Mouse (Mus musculus): ENCODE data around the gene Zfp804a. TPM values are rescaled to one million over a fixed set of nuclear protein-coding genes. Genes with fewer than 3 reads are reported as not detected.

The Zfp804a gene
- not detected for total RNA-seq (2021)
- long read RNA-seq, experiment 1, result 0 reads
- long read RNA-seq, experiment 2, result 0 reads

DNA sequence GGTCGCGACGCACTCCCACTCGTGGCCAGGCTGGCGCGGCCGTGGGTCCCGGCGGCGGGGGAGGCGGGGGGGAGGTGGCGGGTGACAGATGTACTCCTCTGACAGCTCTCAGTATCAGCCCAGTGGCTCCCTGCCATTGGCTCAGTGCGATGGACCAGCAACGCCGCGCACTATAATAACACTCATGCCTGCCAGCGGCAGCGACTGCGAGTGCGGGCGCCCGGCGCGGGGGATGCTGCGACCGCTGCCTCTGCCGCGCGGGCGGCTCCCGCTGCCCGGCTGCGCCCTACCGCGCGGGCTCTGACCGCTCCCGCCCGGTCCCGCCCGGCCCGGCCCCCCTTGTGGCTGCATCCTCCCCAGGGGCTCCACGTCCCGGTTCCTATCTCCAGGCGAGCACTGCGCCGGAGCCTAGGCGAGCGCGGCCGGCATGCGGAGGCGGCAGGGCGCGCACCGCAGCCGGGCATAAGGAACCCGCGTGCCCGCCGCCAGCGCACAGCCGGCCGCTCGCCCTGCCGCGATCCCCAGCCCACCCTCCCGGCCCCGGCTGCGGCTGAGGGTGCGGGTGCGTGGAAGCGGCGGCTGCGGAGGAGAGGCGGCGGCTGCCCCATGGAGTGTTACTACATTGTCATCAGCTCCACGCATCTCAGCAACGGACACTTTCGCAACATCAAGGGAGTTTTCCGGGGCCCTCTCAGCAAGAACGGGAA, at the start of gene Zfp804a:
Gene Zfp804a, plus strand, starts transcription at position 38 of the 707 bp plus-strand sequence.
- DNase-seq, result peak in 1 of 2 experiments; percentile 5

DNA sequence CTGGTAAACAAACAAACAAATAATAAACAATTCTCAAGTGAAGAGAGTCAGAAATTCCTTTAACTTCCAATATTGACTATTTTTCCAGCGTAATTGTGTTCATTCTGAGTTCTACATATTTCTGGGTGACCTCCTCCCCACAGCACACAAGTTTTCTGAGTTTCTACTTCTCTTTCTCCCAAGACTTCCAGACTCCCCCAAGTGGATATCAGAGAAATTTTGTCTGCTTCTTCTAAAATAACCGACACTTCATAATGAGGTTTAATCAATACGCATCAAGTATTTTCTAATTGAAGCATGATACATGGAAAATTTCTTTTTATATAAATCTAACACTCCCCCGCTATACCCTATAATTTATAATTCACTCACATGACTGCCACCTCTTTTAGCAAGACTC, 1.4 kb upstream of the Zfp804a start:
- no peak for DNase-seq

DNA sequence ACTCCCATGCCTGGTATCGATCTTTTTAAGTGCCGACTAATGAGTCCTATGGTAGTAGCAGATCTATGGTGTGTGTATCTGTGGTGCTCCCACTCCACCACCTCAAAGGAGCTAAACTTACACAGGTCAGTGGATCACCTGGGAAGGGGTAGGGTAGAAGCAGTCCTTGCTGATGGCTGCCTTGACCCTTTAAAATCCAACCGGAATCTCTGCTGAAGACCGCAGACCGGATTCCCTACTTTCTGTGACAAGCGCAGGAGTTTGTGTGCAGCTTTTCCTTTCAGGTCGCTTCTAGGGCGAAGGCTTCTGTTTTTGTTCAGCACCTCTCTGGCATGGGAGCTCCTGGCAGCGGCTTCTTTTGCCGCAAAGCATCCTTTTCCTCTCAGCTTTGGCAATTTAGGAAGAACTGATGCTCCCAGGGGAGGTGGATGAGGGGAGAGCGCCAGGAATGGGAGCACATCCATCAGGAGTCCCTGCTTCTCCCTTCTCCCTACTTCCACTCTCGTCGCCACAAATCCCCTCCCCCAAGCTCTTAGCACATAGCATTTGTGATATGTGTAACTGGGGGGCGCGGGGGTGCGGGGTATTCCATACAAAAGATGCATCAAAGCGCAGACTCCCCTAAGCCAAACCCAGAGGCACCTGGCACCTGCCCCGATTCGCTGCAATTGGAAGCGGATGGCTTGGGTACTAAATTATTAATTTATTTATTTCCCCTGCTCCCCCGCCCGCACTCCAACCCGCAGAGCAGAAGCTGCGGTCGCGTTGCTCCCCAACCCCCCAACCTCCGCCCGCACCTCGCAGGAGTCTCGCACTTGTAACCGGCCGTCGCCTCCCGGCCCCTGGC, 461 bp upstream of the Zfp804a start:
- DNase-seq, result no peak

DNA sequence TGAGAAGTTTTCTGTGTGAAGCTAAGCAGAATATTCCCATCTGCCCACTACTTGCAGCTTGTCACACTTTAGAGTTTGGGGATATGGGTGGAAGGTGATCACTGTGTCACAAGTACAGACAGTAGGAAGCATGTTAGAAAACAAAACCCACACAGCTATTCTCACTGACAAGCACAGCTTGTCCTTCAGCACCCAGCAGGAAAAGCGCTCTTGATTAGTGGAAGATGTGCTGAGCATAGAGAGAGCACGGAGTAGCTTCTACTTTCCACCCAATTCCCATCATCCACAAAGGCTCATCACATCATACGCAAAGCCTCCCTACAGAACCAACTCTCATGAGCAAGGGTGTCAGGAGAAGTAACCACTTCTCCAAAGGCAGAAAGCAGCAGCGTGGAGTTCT, 1.4 kb downstream of the Zfp804a start:
- no peak for DNase-seq

DNA sequence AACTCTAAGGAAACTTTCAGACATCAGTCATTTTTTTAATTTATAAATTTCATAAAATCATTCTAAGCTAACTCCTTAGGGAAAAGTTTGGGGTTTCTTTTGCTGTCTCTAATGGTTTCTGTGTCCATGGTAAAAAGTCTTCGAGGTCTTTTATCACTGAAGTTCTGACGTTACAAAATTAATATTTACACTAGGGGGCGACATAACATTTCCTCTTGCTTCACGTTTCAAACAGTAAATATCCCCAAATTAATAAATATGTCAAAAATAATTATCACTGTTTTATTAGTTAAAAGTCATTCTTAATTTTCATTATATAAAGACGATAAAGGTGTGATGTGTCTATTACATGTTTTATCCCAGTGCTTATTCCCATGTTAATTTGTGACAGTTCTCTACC, 11.6 kb downstream of the Zfp804a start:
- DNase-seq, result no peak

DNA sequence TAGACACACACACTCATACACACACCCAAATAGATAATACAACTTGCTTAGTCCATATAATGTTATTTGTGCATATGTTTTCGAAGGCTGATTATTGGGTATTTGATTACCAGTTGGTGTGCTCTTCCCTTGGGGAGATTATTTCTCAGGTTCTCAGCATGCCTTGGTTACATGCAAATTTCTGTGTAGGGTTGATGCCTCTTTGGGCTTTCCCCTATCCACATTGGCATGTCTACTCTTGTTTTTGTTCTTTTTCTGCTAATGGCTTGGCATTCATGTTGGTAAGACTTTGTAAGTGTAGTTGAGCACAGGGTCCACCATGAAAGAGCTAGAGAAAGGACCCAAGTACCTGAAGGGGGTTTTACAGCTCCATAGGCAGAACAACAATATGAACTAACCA, 14.9 kb downstream of the Zfp804a start:
- DNase-seq, result no peak

DNA sequence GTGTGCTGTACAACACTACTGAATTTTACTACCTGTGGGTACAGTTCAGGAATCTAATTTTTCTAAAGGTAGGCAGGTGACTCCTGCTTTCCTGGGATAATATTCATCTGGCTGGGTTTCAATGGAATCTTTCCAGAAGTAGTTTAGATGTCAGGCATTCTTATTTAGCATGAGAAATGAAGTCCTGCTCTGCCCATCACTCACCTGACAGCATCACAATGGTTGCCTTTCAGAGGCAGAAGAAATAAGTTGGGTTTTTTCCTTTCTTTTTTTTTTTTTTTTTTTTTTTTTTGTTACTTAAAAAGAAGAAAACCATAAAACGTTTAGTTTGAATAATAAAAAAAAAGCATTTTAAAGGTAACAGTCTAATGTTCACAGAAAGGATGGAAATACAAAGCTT, 16.1 kb downstream of the Zfp804a start:
- DNase-seq, result no peak

DNA sequence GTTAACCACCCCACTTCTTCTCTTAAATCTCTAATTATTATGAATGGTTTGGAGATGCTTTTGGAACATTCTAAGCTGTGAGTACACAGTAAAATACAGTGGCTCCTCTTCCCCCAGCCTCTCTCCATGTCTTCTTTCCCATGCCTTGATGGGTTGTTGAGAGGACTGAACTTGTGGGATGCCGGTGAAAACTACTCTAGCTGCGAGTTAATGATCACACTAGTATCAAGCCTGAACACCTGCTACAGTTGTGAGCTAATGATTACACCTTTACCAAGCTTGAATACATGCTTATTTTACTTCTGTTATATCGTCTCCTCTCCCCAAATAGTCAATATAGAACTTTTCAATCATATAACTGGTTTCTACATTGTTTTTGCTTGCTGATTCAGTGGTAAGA, 23.9 kb downstream of the Zfp804a start:
- DNase-seq, result no peak

DNA sequence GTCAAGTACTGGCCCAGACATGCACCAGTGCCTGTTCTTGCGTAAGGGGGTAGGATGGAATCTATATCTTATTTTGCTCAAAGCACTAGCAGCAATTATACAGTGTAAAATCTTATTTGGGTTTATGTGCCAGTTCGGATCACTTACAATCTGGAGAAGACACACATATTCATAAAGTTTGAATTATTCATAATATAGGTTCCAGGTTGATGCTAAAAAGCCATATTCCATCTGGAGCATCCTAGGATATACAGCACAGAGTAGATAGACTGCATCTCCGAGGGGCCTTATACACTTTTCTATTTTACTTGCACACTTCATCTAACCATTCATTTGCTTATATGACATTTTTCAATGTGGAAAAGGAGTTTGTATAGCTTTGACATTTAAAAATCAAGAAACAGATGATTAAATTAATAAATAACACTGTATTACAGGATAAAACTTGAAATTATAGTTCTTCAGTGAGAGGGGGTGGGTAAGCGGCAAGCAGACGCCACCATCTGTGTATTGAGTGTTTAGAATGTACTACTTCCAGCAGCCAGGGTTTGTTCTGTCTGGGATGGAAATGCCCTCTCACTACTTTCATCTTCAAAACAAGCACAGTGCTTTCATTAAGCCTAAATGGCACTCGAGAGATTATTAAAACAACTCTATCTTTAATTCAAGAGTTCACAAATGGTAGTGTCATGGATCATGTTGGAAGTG, 25.4 kb downstream of the Zfp804a start:
- no peak for DNase-seq

DNA sequence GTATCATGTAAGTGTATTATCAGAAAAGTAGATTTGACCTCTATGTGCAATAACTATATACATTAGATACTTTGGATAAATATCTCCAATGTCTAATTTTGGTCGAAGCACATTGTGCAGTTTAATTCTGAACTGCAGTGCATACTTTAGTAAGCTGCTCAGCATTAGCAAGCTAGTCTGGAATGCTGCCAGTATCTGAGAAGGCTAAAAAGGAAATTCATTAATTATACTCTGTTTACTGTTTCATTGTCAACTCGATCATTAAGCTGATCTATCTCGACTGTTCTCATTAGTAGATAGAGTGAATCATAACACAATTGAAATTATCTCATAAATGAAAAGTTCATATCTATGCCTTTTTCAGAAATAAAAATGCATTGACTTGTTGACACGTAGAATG, 27.7 kb downstream of the Zfp804a start:
- DNase-seq, result no peak

DNA sequence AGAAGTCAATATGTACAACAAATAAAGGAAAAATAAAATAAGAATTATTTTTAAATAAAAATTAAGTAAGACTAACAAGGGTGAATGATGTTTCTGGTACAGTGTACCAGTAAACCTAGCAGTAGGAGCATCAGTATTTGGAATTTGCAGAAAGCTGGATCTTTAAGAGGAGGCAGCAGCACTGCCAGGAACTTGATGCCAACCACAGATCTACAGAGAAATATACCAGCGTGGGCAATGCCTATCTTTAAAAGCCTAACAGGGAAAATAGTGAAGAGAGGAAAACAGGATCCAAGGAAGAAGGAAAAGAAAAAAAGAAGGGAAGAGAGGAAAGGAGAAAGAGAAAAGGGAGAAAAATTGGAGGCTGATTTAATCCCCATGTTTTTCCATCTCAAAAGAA, 60.1 kb downstream of the Zfp804a start:
- DNase-seq, result no peak

DNA sequence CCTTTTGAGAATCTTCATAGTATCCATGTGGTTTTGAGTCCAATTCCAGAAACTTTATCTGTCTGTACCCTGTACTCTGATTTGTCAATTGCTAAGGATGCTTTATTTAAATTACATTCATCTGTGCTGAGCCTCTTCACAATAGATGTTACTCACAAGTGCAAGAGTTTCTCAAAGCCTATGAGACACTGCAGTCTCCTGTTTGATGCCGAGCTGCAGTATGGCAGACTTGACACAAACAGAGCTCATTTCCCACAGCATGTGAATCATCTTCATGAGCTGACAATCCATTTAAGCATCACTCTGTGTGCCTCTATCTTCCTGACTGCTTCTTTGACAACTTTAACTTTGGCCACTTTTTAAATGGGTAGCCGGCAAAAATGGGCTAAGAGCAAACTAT, 60.6 kb downstream of the Zfp804a start:
- DNase-seq, result no peak

DNA sequence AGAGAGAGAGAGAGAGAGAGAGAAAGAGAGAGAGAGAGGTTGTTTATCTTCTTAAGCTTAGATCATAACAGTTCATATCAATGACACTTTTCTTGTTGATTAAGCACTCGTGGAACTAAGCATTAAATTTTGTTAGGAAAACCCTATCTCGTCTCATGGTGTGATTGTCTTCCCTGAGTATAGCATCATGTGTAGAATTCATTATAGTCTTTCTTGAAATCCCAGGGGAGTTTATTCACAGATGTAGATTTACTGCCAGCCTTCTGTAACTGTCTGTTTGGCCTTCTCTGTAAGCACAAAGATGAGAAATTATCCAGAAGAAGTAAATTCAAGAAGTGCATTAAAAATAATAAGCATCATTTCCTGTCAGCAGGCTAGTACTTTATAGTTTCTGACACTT, 66.6 kb downstream of the Zfp804a start:
- DNase-seq, result no peak

DNA sequence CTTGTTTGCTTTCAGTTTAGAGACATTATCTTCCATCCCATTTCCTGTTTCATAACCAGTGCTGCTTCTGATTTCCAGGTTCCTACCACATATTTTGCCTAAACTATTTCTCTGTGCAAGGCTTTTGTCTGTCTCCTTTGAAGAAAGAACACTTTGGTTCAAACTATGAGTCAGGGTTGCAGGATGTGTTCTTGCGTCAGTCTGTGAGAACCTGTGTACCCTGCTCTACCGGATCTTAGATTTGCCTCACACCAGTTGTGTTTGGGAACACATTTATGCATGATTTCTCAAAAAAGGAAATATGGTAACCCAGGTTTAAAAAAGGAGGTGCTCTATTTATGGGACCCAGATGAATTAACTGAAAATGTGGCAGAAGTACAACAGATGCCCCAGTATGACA, 125.7 kb downstream of the Zfp804a start:
- DNase-seq, result no peak

DNA sequence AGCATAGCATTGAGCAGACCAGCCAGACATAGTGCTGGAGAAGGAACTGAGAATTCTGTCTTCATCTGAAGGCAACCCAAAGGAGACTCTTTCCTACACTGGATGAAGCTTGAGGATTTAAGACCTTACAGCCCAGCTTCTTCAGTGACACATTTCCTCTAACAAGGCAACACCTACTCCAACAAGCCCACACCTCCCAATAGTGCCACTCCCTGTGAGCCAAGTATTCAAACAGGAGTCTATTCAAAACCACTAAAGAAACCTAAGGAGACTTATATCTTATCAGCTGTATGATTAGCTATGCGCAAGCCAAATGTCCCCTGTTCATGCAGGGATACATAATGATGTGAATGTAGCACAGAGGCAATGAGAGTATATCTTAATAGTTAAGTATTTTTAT, 128.0 kb downstream of the Zfp804a start:
- no peak for DNase-seq

DNA sequence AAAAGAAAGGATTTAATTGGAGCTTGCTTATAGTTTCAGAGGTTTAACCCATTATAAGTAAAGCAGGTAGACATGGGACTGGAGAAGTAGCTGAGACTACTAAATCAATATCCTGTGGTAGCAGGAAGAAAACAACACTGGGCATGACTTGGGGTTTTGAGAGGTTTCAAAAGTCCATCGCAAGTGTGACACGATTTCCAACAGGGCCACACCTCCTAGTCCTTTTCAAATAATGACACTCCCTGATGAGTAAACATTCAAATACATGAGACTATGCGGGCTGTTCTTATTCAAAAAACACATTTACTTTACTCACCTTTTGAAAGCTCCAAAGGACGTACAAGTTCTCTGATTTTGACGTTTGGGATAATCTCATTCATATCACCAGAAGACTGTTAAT, 146.9 kb downstream of the Zfp804a start:
- no peak for DNase-seq

DNA sequence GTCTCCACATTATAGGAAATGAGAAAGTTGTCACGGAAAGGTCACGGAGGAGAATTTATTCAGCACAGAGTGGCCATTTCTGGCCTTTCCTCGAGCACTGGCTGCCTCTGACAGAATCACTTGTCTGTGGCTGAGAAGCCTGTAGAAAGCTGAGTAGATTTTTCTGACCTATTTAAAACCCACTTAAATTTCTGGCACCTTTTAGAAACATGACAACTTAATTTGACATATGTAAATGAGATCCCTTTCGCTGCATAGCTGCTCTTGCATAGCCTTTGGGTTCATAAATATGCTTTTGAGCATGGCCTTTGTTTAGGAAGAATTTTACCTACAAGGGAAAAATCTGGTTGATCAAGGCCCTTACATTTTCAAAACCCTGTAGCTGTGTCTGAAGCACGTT, 147.6 kb downstream of the Zfp804a start:
- DNase-seq, result no peak

DNA sequence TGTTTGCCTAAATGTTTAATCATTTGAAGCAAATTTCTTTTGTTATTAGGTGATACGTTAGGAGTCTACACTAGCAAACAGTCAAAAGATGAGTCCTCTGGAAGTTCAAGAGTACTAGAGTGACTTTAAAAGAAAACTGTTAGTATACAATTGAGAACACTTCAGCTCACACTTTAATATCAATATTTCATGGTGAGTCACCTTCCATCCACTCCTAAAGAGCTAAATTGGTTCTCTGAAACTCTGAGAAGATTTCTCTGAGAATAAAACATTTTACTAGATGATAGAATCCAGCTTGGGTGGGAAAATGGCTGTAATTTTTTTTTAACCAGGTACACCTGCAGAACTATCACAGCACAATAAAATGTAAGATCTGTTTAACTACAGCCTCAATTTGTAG, 157.6 kb downstream of the Zfp804a start:
- DNase-seq, result no peak

DNA sequence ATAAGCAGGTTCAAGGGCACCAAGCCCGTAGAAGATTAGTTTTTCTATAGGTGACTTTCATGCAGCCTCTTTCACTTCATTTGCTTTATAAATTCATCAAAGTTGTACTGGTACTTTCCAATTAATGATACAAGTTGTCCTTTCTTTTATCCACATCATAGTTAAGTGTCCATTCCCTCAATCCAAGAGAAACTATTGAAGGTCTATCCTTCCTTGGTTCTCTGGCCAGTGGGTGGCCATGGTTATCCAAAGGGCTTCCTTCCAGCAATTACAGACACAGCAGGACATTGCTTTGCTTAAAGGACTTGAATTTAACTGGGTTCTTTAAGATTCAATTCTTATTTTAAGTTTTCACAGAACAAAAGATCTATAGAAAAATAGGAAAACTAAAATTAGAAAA, 158.9 kb downstream of the Zfp804a start:
- DNase-seq, result no peak

DNA sequence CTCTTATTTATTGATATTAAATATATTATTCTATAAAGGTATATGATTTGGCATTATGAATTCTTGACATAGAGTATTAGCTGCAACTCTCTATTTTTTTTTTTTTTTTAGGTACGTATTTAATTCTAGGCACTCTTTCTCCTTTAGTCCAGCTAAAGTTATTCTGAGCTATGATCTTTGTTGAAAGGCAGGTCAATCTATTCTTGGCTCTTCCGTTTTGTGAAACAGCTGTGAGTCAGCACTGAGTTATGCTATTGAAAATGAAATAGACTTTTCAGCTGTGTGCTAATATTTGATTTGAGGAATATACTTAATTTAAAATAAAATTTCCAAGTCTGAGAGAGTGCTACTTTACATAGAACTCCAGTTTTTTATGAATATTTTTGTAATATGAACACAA, 164.9 kb downstream of the Zfp804a start:
- DNase-seq, result peak in 1 of 2 experiments; percentile 16

DNA sequence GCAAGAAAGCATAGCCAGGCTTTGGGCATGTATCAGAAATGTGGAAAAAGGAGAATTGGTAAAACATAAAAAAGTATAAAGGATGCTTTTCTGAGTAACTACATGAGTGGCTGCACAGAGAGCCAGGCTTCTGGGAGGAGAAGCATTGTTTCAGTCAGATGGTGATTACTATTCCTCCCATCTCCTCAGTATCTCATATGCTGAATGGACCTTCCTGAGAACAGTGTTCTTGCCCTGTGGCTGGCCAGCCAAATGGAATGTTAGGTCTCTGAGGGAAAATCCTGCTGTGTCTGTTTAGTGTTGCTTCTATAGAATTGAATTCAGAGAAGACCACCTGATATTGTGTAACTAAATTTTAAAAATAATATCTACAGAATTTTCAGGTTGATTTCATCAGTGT, 193.0 kb downstream of the Zfp804a start:
- no peak for DNase-seq

DNA sequence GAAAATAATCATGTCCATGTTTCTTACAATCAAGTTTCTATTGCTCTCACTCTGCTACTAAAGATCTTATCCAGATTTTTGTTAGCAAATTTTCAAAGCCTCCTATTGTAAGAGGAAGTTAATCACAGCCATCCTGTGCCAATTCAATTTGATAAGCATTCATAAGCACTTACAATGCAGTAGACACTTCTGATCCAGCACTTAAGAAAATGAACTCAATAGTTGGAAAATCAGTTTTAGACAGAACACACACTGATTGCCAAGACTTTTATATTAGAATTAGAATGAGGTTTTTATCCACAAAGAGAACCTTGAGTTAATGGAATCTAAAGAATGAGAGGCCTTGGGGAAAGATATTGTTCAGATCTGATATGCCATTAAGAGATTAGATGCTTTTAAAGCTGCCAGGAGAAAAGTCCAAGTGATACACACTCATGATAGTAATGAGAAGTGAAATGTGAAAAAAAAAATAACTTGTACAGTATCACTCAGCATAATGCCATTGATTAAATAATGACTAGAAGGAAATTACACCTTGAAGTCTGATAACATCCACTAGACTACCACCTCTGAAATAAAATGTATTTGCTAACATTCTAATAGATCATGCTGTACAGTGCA, 194.0 kb downstream of the Zfp804a start:
- DNase-seq, result no peak

DNA sequence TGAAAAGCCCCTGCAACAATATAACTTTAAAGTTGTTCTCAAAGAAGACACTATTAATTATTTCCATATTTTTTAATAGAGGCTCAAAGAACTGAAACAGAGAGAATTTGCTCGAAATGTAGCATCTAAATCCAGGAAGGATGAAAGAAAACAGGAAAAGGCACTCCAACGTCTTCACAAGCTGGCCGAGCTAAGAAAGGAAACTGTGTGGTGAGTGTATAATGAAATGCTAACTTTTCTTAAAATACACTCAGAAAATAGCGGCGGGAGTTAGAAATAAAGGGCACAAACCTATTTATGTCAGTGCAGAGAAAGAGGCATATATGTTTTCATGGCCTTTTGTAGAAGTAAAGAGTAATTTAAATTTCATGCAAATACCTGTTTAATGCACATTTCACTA, 200.4 kb downstream of the Zfp804a start:
- no peak for DNase-seq

All from heart, adult 18-20 months (tissue).